ENCODE assay signal across 11 mouse cellular contexts in the genomic region with DNA sequence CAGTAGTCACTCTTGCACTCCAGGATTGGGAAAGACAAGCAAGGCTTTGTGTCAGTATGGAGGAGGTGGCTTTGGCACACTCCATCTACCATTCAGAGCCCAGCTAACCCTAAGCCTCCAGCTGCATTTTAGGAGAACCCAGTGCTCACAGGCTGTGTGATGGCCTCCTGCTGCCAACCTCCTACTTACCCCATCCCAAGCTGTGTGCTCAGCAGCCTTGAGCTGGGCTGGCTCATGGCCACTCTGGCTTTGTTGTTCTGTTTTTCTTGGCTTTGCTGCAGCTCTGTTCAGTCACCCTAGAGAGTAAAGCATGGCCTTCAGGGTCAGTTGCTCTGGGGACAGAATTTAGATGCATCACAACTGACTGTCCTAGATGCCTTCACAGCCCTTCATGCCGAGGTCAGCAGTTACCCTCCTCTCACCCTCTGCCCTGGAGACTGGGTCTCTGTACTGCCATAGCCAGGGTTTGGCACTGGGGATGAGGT. TPM values are rescaled to one million over a fixed set of nuclear protein-coding genes. Genes with fewer than 3 reads are reported as not detected.
DNase-seq lines count a peak whose midpoint lies in the region; ATAC-seq lines count a peak whose summit lies in the region.
"Had no signal": no experiment of that assay in that cellular context is flagged by ENCODE, and none has a peak within 500 bp of the region (broad histone marks: within the 10 kb centered on the region; RNA-seq: fewer than 3 reads in every experiment).

No protein-coding gene starts in this region.

- no peak overlapping the region for H3K9ac ChIP-seq in forebrain, embryonic 13.5 days
- no peak overlapping the region for H3K9ac ChIP-seq in forebrain, embryonic 12.5 days
- no peak overlapping the region for H3K9ac ChIP-seq in kidney, embryonic 16.5 days (replicated peaks; ENCODE audit: low read length)
- H3K9ac ChIP-seq: liver, embryonic 13.5 days; stomach, embryonic 15.5 days had no signal

- H3K4me1 ChIP-seq in forebrain, embryonic 13.5 days, result no peaks in the 10 kb centered on the region
- no peaks in the 10 kb centered on the region for H3K4me1 ChIP-seq in forebrain, embryonic 12.5 days
- no peaks in the 10 kb centered on the region for H3K4me1 ChIP-seq in kidney, embryonic 16.5 days (ENCODE audit: insufficient read depth, low read length)
- H3K4me1 ChIP-seq: liver, embryonic 13.5 days; stomach, embryonic 15.5 days had no signal

- H3K36me3 ChIP-seq in forebrain, embryonic 13.5 days (ENCODE audit: poor library complexity, severe bottlenecking), result no peaks in the 10 kb centered on the region
- H3K36me3 ChIP-seq in forebrain, embryonic 12.5 days (replicated peaks), result no peaks in the 10 kb centered on the region
- H3K36me3 ChIP-seq in kidney, embryonic 16.5 days (ENCODE audit: insufficient read depth, low read length), result no peaks in the 10 kb centered on the region
- H3K36me3 ChIP-seq: liver, embryonic 13.5 days; stomach, embryonic 15.5 days had no signal

- H3K4me3 ChIP-seq in forebrain, embryonic 13.5 days, result no peak overlapping the region
- no peak overlapping the region for H3K4me3 ChIP-seq in forebrain, embryonic 12.5 days (replicated peaks)
- no peak overlapping the region for H3K4me3 ChIP-seq in kidney, embryonic 16.5 days (ENCODE audit: low read length)
- H3K4me3 ChIP-seq: liver, embryonic 13.5 days; stomach, embryonic 15.5 days had no signal

- peak; percentile 24; the same call in 1 of the 2 replicates for ATAC-seq in forebrain, embryonic 13.5 days
- no peak for ATAC-seq in forebrain, embryonic 12.5 days (ENCODE audit: low FRiP score)
- ATAC-seq in frontal cortex, adult (ENCODE audit: low TSS enrichment), result peak; percentile 96
- peak; percentile 78 for ATAC-seq in kidney, embryonic 16.5 days (ENCODE audit: low FRiP score, low TSS enrichment)

- 70% methylated on average over 1 of the region's 1 CpGs for WGBS in forebrain, embryonic 13.5 days
- 73% methylated on average over 1 of the region's 1 CpGs for WGBS in forebrain, embryonic 12.5 days
- WGBS in kidney, embryonic 16.5 days, result 67% methylated on average over 1 of the region's 1 CpGs

- H3K4me2 ChIP-seq in forebrain, embryonic 13.5 days, result no peak overlapping the region
- H3K4me2 ChIP-seq in forebrain, embryonic 12.5 days, result no peak overlapping the region
- H3K4me2 ChIP-seq in kidney, embryonic 16.5 days (replicated peaks; ENCODE audit: low read depth, low read length), result no peak overlapping the region
- H3K4me2 ChIP-seq: liver, embryonic 13.5 days; stomach, embryonic 15.5 days had no signal

- no peaks in the 10 kb centered on the region for H3K27me3 ChIP-seq in forebrain, embryonic 13.5 days
- no peaks in the 10 kb centered on the region for H3K27me3 ChIP-seq in forebrain, embryonic 12.5 days
- H3K27me3 ChIP-seq in kidney, embryonic 16.5 days (ENCODE audit: insufficient read depth, low read length), result no peaks in the 10 kb centered on the region
- H3K27me3 ChIP-seq: liver, embryonic 13.5 days; stomach, embryonic 15.5 days had no signal

- peak; percentile 96 to 98 for DNase-seq in adrenal gland, adult (ENCODE audit: inconsistent age in 2 of 2, low spot score in 1 of 2)
- DNase-seq in lung, adult 18-20 months, result peak; percentile 39 to 50
- peak; percentile 76 for DNase-seq in telencephalon, adult 2 months (ENCODE audit: low read depth, low spot score)
- no peak for DNase-seq in natural killer cell, adult 2 months (ENCODE audit: low spot score in 2 of 2)
- DNase-seq: liver, embryonic 13.5 days had no signal

- H3K27ac ChIP-seq in forebrain, embryonic 13.5 days, result no peak overlapping the region
- H3K27ac ChIP-seq in forebrain, embryonic 12.5 days, result no peak overlapping the region
- no peak overlapping the region for H3K27ac ChIP-seq in kidney, embryonic 16.5 days (ENCODE audit: low read length)
- H3K27ac ChIP-seq: liver, embryonic 13.5 days; stomach, embryonic 15.5 days had no signal

- no peaks in the 10 kb centered on the region for H3K9me3 ChIP-seq in forebrain, embryonic 13.5 days (replicated peaks)
- no peaks in the 10 kb centered on the region for H3K9me3 ChIP-seq in forebrain, embryonic 12.5 days
- no peaks in the 10 kb centered on the region for H3K9me3 ChIP-seq in kidney, embryonic 16.5 days (ENCODE audit: low read length)
- H3K9me3 ChIP-seq: liver, embryonic 13.5 days; stomach, embryonic 15.5 days had no signal

RNA-seq across cellular contexts. Expression of gene Nat8f2, which starts 12.7 kb away (rescaled TPM):
- polyA plus RNA-seq in forebrain, embryonic 13.5 days (2015; fragmentation: Nextera tagmentation; extraction: Ambion mirVana), result not detected in 2 replicates
- polyA plus RNA-seq in forebrain, embryonic 12.5 days (2016; fragmentation: Nextera tagmentation; extraction: Ambion mirVana), result not detected in 2 replicates
- 2.7 and 3.8 TPM in 2 replicates for polyA plus RNA-seq in kidney, embryonic 16.5 days (2015; fragmentation: Nextera tagmentation; extraction: Ambion mirVana)
- polyA plus RNA-seq: C2C12; liver, embryonic 13.5 days had no signal

RNA-seq across cellular contexts. Expression of gene Nat8, which starts 24.4 kb away (rescaled TPM):
- polyA plus RNA-seq in forebrain, embryonic 13.5 days (2015; fragmentation: Nextera tagmentation; extraction: Ambion mirVana), result not detected in 2 replicates
- not detected in 2 replicates for polyA plus RNA-seq in forebrain, embryonic 12.5 days (2016; fragmentation: Nextera tagmentation; extraction: Ambion mirVana)
- polyA plus RNA-seq in kidney, embryonic 16.5 days (2015; fragmentation: Nextera tagmentation; extraction: Ambion mirVana), result 2.6 and 4.3 TPM in 2 replicates
- polyA plus RNA-seq: C2C12; liver, embryonic 13.5 days had no signal

RNA-seq across cellular contexts. Expression of gene Nat8f5, which starts 35.5 kb away (rescaled TPM):
- not detected in 2 replicates for polyA plus RNA-seq in forebrain, embryonic 13.5 days (2015; fragmentation: Nextera tagmentation; extraction: Ambion mirVana)
- polyA plus RNA-seq in forebrain, embryonic 12.5 days (2016; fragmentation: Nextera tagmentation; extraction: Ambion mirVana), result not detected in 2 replicates
- 0.32 TPM in 1 of 2 replicates, not detected in the other for polyA plus RNA-seq in kidney, embryonic 16.5 days (2015; fragmentation: Nextera tagmentation; extraction: Ambion mirVana)
- polyA plus RNA-seq: C2C12; liver, embryonic 13.5 days; stomach, embryonic 15.5 days had no signal

RNA-seq across cellular contexts. Expression of gene Nat8f6, which starts 35.5 kb away (rescaled TPM):
- not detected in 2 replicates for polyA plus RNA-seq in forebrain, embryonic 13.5 days (2015; fragmentation: Nextera tagmentation; extraction: Ambion mirVana)
- not detected in 2 replicates for polyA plus RNA-seq in forebrain, embryonic 12.5 days (2016; fragmentation: Nextera tagmentation; extraction: Ambion mirVana)
- polyA plus RNA-seq in kidney, embryonic 16.5 days (2015; fragmentation: Nextera tagmentation; extraction: Ambion mirVana), result 0.20 TPM in 1 of 2 replicates, not detected in the other
- polyA plus RNA-seq: C2C12; liver, embryonic 13.5 days; stomach, embryonic 15.5 days had no signal

RNA-seq across cellular contexts. Expression of gene Nat8f4, which starts 48.4 kb away (rescaled TPM):
- 7.5 and 8.1 TPM in 2 replicates for polyA plus RNA-seq in forebrain, embryonic 13.5 days (2015; fragmentation: Nextera tagmentation; extraction: Ambion mirVana)
- 7.6 and 7.9 TPM in 2 replicates for polyA plus RNA-seq in forebrain, embryonic 12.5 days (2016; fragmentation: Nextera tagmentation; extraction: Ambion mirVana)
- polyA plus RNA-seq in kidney, embryonic 16.5 days (2015; fragmentation: Nextera tagmentation; extraction: Ambion mirVana), result 8.2 and 8.6 TPM in 2 replicates

Comparison
In these comparisons a context has a peak if more than half of its experiments do, and no peak if none do; other contexts are left out.
1. DNase-seq: peak in adrenal gland, adult (2 of 2), lung, adult 18-20 months (2 of 2) and telencephalon, adult 2 months (single experiment); none in natural killer cell, adult 2 months (0 of 2).